9 mouse cellular contexts compared by ENCODE assay signal in the genomic region with DNA sequence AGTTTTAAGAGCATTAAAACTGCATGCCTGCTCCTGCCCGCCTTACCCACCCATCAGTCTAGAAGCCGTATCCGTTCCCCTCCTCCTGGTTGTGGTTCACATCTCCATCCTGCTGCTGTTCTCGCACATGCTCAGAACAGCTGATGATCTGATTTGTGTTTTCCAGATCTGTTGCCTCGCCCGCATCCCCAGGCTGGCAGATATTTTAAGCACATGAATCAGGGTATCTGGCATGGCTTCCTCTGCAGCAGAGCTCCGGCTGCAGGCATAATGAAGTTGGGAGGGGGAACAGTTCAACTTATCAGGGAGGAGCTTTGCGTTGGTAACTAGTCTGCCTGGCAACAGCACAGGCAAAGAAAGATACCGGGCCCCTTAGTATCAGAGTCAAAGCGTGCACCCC.
DNase-seq lines count a peak whose midpoint lies in the region; ATAC-seq and TF ChIP-seq lines count a peak whose summit lies in the region.
"Had no signal": no experiment of that assay in that cellular context is flagged by ENCODE, and none has a peak within 500 bp of the region (broad histone marks: within the 10 kb centered on the region; RNA-seq: fewer than 3 reads in every experiment).

No protein-coding gene starts in this region.

- H3K9ac ChIP-seq in heart, embryonic 16.5 days (ENCODE audit: low read length), result no peak overlapping the region

- WGBS in heart, embryonic 16.5 days, result 37% methylated on average over 10 of the region's 10 CpGs

- H3K27ac ChIP-seq in heart, embryonic 16.5 days (ENCODE audit: low read length), result peak overlapping the region; percentile 89

- peak overlapping the region; percentile 22 for H3K4me2 ChIP-seq in heart, embryonic 16.5 days (ENCODE audit: low read depth, low read length)

- no peaks in the 10 kb centered on the region for H3K36me3 ChIP-seq in heart, embryonic 16.5 days (ENCODE audit: control insufficient read depth, insufficient read depth)

- peaks cover 27% of the 10 kb centered on the region for H3K4me1 ChIP-seq in heart, embryonic 16.5 days (ENCODE audit: control insufficient read depth, insufficient read depth, low read length)
- H3K4me1 ChIP-seq: megakaryocyte, embryonic 14.5 days had no signal

- peak; percentile 81 for DNase-seq in brain, embryonic 14.5 days (ENCODE audit: low read depth)
- DNase-seq in cerebellum, adult 8-10 months, result peak; percentile 61
- peak; percentile 24 for DNase-seq in left cerebral cortex, postnatal 4 days
- no peak for DNase-seq in embryo, embryonic 10 days (ENCODE audit: low spot score)
- DNase-seq in spleen, adult 18-20 months, result no peak

- H3K4me3 ChIP-seq in heart, embryonic 16.5 days (ENCODE audit: low read length), result no peak overlapping the region
- H3K4me3 ChIP-seq: megakaryocyte, embryonic 14.5 days had no signal

- peak; percentile 70 for ATAC-seq in heart, embryonic 16.5 days (replicated peaks; ENCODE audit: extremely low read depth, insufficient read depth, low FRiP score)
- ATAC-seq in megakaryocyte progenitor cell, adult 5-6 weeks (replicated peaks; ENCODE audit: poor library complexity), result no peak
- ATAC-seq in megakaryocyte-erythroid progenitor cell, adult 5-6 weeks (replicated peaks; ENCODE audit: low FRiP score, low TSS enrichment, poor library complexity, severe bottlenecking), result no peak

- no peaks in the 10 kb centered on the region for H3K27me3 ChIP-seq in heart, embryonic 16.5 days (ENCODE audit: control insufficient read depth, insufficient read depth, low read length)

- peaks cover 10% of the 10 kb centered on the region for H3K9me3 ChIP-seq in heart, embryonic 16.5 days (replicated peaks; ENCODE audit: control insufficient read depth, low read length)

- TF ChIP-seq POLR2A in brain, embryonic 14.5 days (IDR thresholded peaks at IDR 0.05; ENCODE audit: borderline replicate concordance, extremely low read depth, insufficient read depth, insufficient read length, poor library complexity, severe bottlenecking), result no peak

- no peak for TF ChIP-seq CTCF in brain, embryonic 14.5 days (IDR thresholded peaks at IDR 0.05; ENCODE audit: borderline replicate concordance, extremely low read depth, insufficient read depth, insufficient read length)

- intact Hi-C loops in left cerebral cortex, postnatal 4 days (cut with DNase I), result no loop called here

Comparison
In these comparisons a context has a peak if more than half of its experiments do, and no peak if none do; other contexts are left out.
1. DNase-seq: peak in brain, embryonic 14.5 days (single experiment), cerebellum, adult 8-10 months (single experiment) and left cerebral cortex, postnatal 4 days (single experiment); none in embryo, embryonic 10 days (single experiment) and spleen, adult 18-20 months (0 of 2).